Mouse (Mus musculus): ENCODE results near the gene Plau. TPM values are rescaled to one million over a fixed set of nuclear protein-coding genes. Genes with fewer than 3 reads are reported as not detected.

Plau gene
- polyA plus RNA-seq, 1 experiment from 2014 or later = 1.2 TPM

GRCm38 (mm10) chr14:20851776-20852175 lies 15.3 kb downstream of the Plau start:
- no peak overlapping the region for H3K4me3 ChIP-seq
- H3K27me3 ChIP-seq = no peaks in the 10 kb centered on the region
- H3K4me2 ChIP-seq = no peak overlapping the region
- no peak overlapping the region for H3K27ac ChIP-seq (replicated peaks)
- no peaks in the 10 kb centered on the region for H3K9me3 ChIP-seq
- no peaks in the 10 kb centered on the region for H3K36me3 ChIP-seq
- no peak for ATAC-seq (ENCODE audit: low read depth)
- no peak overlapping the region for H3K9ac ChIP-seq
- no peaks in the 10 kb centered on the region for H3K4me1 ChIP-seq (replicated peaks)

DNA sequence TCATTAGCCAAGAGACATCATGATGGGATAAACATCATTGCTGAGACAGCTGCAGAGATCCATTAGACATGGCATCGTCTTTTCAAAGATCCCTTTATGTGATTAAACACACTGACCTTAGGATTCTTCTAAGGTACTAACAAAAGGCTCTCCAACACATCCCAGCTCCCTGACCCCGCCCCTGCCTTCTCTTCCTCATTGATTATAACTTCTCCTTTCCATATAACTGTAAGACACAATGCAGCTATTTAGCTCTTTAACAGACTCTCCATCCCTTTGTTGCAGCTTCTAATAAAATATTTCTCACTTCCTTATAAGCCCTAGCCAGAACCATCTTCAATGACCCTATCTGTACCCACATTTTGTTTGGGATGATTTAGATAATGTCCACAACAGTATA lies 24.7 kb downstream of the Plau start:
- no peaks in the 10 kb centered on the region for H3K9me3 ChIP-seq
- H3K4me1 ChIP-seq (replicated peaks) = no peaks in the 10 kb centered on the region
- H3K27ac ChIP-seq (replicated peaks) = no peak overlapping the region
- no peak overlapping the region for H3K9ac ChIP-seq
- no peaks in the 10 kb centered on the region for H3K27me3 ChIP-seq
- ATAC-seq (ENCODE audit: low read depth) = no peak
- 74% methylated on average over 2 of the region's 2 CpGs for WGBS
- no peak overlapping the region for H3K4me2 ChIP-seq
- no peak overlapping the region for H3K4me3 ChIP-seq
- no peaks in the 10 kb centered on the region for H3K36me3 ChIP-seq

DNA sequence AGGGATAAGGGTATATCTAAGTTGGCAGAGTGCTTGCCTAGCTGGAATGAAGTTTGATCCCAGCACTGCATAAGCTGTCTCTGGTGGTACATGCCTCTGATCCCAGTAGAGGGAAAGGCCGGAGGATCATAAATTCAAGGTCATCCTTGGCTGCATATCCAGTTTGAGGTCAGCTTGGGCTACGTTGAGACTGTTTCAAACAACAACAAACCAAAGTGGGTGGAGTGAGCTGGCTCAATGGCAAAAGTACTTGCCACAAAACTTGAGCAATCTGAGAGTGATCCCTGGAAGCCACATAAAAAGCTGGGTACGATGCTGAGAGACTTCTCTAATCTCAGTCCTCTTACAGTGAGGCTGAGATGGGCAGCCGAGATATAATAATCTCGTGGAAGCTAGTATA lies 25.1 kb downstream of the Plau start:
- Histone ChIP-seq H3K4me3 (no peak overlapping the region), H3K4me1 (replicated peaks) (no peaks in the 10 kb centered on the region), H3K9ac (no peak overlapping the region), H3K4me2 (no peak overlapping the region), H3K9me3 (no peaks in the 10 kb centered on the region), H3K36me3 (no peaks in the 10 kb centered on the region), H3K27ac (replicated peaks) (no peak overlapping the region), H3K27me3 (no peaks in the 10 kb centered on the region)
- 87% methylated on average over 5 of the region's 5 CpGs for WGBS
- no peak for ATAC-seq (ENCODE audit: low read depth)

DNA sequence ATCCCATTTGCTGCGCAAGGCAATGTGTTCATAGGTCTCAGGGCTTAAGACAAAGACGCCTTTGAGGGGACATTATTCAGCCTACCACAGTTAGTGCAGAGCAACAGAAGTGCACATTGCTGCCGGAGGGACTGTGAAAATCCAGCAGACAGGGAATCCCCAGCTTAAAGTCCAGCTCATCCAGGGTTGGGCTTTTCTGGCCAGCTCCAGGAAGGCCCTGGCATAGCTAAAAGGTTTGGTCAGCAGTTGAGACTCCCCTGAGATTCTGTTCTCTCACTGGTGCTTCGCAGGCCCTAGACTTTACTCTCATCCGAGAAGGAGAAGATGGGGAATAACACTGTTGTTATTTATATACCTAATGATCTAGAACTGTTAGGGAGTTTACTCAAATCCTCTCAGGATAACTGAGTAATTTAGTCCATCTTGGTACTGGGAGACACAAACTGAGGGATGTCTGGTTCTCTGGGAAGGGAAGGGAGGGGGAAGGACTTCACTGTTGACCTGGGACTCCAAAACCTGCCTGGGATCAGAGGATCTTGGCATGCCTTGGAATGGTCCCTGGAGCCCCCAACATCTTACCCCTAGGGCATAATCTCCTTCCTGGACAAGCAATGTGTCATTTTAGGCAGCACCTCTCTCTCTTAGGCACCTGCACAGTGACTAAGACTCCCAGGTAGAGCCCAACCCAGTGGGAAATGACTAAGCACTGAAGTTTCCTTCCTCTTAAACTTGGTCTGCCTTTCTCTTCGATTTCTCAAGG lies 27.0 kb downstream of the Plau start:
- H3K9ac ChIP-seq = no peak overlapping the region
- H3K27me3 ChIP-seq = no peaks in the 10 kb centered on the region
- H3K4me3 ChIP-seq = no peak overlapping the region
- no peaks in the 10 kb centered on the region for H3K9me3 ChIP-seq
- 69% methylated on average over 6 of the region's 6 CpGs for WGBS
- H3K4me1 ChIP-seq (replicated peaks) = no peaks in the 10 kb centered on the region
- no peak for ATAC-seq (ENCODE audit: low read depth)
- H3K4me2 ChIP-seq = no peak overlapping the region
- H3K36me3 ChIP-seq = no peaks in the 10 kb centered on the region
- H3K27ac ChIP-seq (replicated peaks) = no peak overlapping the region

DNA sequence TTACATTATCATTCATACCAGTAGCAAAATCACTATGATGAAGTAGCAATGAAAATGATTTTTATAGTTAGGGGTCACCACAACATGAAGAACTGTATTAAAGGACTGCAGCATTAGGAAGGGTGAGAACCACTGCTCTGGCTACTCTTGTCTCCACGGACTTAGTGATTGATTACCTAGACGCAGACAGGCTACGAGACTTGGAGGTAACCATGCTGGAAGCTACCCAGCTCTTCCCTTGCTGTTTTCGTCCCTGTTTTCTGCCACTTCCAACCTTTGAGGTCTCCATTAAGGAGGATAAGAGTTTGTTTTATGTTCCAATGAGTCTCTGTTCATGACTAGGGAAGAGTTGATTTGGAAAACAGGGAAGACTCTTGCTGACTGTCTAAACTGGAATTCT lies 27.7 kb downstream of the Plau start:
- 68% methylated on average over 4 of the region's 4 CpGs for WGBS
- ATAC-seq (ENCODE audit: low read depth) = no peak
- H3K4me2 ChIP-seq = no peak overlapping the region

GRCm38 (mm10) chr14:20865604-20866003 lies 29.1 kb downstream of the Plau start:
- H3K27ac ChIP-seq (replicated peaks) = no peak overlapping the region
- ATAC-seq (ENCODE audit: low read depth) = no peak
- no peak overlapping the region for H3K9ac ChIP-seq
- no peaks in the 10 kb centered on the region for H3K36me3 ChIP-seq
- no peak overlapping the region for H3K4me2 ChIP-seq
- H3K4me3 ChIP-seq = no peak overlapping the region
- no peaks in the 10 kb centered on the region for H3K9me3 ChIP-seq
- 87% methylated on average over 8 of the region's 8 CpGs for WGBS
- H3K27me3 ChIP-seq = no peaks in the 10 kb centered on the region
- H3K4me1 ChIP-seq (replicated peaks) = no peaks in the 10 kb centered on the region

More for the DNA sequence above, 27.7 kb downstream of the Plau start:
- no peaks in the 10 kb centered on the region for H3K9me3 ChIP-seq
- H3K4me1 ChIP-seq (replicated peaks) = no peaks in the 10 kb centered on the region
- H3K27me3 ChIP-seq = no peaks in the 10 kb centered on the region
- no peak overlapping the region for H3K4me3 ChIP-seq
- H3K9ac ChIP-seq = no peak overlapping the region
- no peak overlapping the region for H3K27ac ChIP-seq (replicated peaks)
- H3K36me3 ChIP-seq = no peaks in the 10 kb centered on the region

DNA sequence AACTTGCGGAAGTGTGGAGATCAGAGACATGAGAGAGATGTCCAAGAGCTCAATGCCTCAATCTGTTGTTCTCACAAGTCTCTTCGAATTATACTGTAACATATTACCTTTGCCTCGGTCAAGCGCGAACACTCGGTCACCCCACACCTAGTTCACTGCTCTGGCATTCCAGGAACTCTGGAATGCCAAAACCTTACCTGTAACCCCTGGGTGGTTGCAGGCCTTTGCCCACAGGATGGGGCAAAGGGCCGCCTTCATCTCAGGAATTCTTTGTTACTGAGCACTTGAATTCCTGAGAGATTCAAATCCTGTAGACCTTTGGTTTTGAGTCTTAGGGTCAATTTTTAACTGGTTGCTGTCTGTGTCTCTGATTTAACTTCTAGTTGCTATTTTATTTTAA lies 29.9 kb downstream of the Plau start:
- ATAC-seq (ENCODE audit: low read depth) = no peak
- Histone ChIP-seq H3K4me2 (no peak overlapping the region), H3K4me3 (no peak overlapping the region), H3K36me3 (no peaks in the 10 kb centered on the region), H3K27ac (replicated peaks) (no peak overlapping the region), H3K9ac (no peak overlapping the region), H3K9me3 (no peaks in the 10 kb centered on the region), H3K27me3 (no peaks in the 10 kb centered on the region), H3K4me1 (replicated peaks) (no peaks in the 10 kb centered on the region)
- WGBS = 97% methylated on average over 7 of the region's 7 CpGs

DNA sequence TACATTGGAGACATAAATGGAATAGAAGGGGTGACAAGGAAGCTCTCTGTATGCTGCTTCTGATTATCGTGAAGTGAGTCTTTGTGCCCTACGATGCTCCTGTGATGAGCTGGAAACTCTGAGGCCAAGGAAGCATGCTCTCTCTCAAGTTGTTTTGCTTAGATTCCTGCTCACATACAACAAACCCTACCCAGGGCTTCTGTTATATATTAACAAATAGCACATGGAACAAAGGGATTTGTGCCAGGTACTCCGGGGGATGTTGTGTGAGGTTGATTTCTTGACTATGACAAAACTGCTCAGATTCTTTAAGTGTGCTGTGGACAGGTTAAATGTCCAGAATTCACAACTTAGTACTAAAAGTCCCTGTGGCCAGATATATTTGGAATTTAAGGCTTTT lies 33.6 kb downstream of the Plau start:
- Histone ChIP-seq H3K27me3 (no peaks in the 10 kb centered on the region; the same call in 1 of the 2 replicates), H3K4me2 (no peak overlapping the region), H3K4me3 (no peak overlapping the region), H3K9me3 (no peaks in the 10 kb centered on the region), H3K4me1 (replicated peaks) (no peaks in the 10 kb centered on the region), H3K36me3 (no peaks in the 10 kb centered on the region), H3K9ac (no peak overlapping the region), H3K27ac (replicated peaks) (no peak overlapping the region)
- WGBS = 86% methylated on average over 3 of the region's 3 CpGs
- ATAC-seq (ENCODE audit: low read depth) = no peak

DNA sequence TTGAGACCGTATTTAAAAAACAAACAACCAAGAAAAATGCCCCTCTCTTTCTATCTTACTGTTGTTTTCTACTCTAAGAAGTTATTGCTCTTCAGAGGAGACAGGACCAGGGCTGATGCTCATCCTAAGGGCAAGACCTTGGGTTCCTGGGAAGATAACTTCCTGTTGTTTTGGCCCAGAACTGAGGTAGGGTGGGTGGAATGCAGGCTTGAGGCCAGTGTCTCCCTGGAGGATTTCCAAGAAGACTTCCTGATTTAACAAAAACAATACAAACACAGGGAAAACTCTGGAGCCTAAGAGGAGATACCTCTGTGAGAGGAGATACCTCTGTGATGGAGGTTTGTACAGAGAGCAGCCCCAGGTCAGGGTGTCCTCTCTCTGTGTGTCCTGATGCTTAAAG lies 35.0 kb downstream of the Plau start:
- H3K4me1 ChIP-seq (replicated peaks) = no peaks in the 10 kb centered on the region
- H3K9ac ChIP-seq = no peak overlapping the region
- H3K9me3 ChIP-seq = no peaks in the 10 kb centered on the region
- WGBS = 75% methylated on average over 1 of the region's 1 CpGs
- no peak for ATAC-seq (ENCODE audit: low read depth)
- H3K27ac ChIP-seq (replicated peaks) = no peak overlapping the region
- no peak overlapping the region for H3K4me2 ChIP-seq
- no peaks in the 10 kb centered on the region for H3K36me3 ChIP-seq
- H3K4me3 ChIP-seq = no peak overlapping the region
- no peaks in the 10 kb centered on the region; the same call in 1 of the 2 replicates for H3K27me3 ChIP-seq

DNA sequence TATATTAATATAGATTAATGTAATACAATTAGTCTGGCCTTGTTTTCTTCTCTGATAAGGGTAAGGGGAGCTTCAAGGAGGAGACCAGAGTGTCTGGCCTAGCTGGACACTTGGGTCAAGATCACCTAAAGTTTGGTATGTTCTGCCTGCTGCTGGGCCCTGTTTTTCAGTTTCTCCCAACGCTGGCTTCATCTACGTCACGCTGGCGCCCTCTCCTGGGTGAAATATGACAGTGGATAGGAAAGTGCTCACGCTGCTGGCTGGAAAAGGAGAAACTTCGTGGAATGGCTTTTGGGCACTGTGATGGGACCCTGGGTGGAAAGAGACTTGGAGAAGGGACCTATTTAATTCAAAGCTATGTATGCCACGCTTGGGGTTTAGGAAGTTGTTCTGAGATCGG lies 36.8 kb downstream of the Plau start:
- no peak overlapping the region for H3K4me2 ChIP-seq
- no peak overlapping the region for H3K4me3 ChIP-seq
- WGBS = 3% methylated on average over 8 of the region's 8 CpGs
- no peak overlapping the region for H3K9ac ChIP-seq
- peak; percentile 53; the same call in 1 of the 2 replicates for ATAC-seq (ENCODE audit: low read depth)
- no peaks in the 10 kb centered on the region for H3K36me3 ChIP-seq
- H3K27ac ChIP-seq (replicated peaks) = no peak overlapping the region
- no peaks in the 10 kb centered on the region for H3K9me3 ChIP-seq
- no peaks in the 10 kb centered on the region for H3K4me1 ChIP-seq (replicated peaks)
- H3K27me3 ChIP-seq = no peaks in the 10 kb centered on the region; the same call in 1 of the 2 replicates

- Histone ChIP-seq H3K4me2 (no peak overlapping the region), H3K9me3 (no peaks in the 10 kb centered on the region), H3K4me1 (replicated peaks) (no peaks in the 10 kb centered on the region), H3K9ac (no peak overlapping the region), H3K36me3 (no peaks in the 10 kb centered on the region), H3K27me3 (no peaks in the 10 kb centered on the region; the same call in 1 of the 2 replicates), H3K4me3 (no peak overlapping the region), H3K27ac (replicated peaks) (no peak overlapping the region)
- ATAC-seq (ENCODE audit: low read depth) = no peak
- 59% methylated on average over 6 of the region's 6 CpGs for WGBS
Measured at GRCm38 (mm10) chr14:20873931-20874330, 37.5 kb downstream of the Plau start.

- Histone ChIP-seq H3K4me1 (replicated peaks) (0 out of 2 replicates have a peak, but pooled peaks cover 9% of the 10 kb centered on the region), H3K4me2 (no peak overlapping the region), H3K4me3 (no peak overlapping the region), H3K36me3 (no peaks in the 10 kb centered on the region), H3K27me3 (no peaks in the 10 kb centered on the region), H3K27ac (replicated peaks) (no peak overlapping the region), H3K9me3 (no peaks in the 10 kb centered on the region), H3K9ac (no peak overlapping the region)
- WGBS = 85% methylated on average over 5 of the region's 5 CpGs
- ATAC-seq (ENCODE audit: low read depth) = no peak
Measured at GRCm38 (mm10) chr14:20884691-20885090, 48.2 kb downstream of the Plau start.

All from neural tube, embryonic 13.5 days (tissue).